Mouse (Mus musculus): ENCODE results near the gene Cdpf1.

The Cdpf1 gene

GRCm38 (mm10) chr15:85811535-85812277 lies at the start of gene Cdpf1:
Gene Cdpf1, minus strand, starts transcription at chr15:85811697.
- peak; percentile 98 to 99 for DNase-seq (ENCODE audit: low spot score in 2 of 2)

GRCm38 (mm10) chr15:85859490-85860031 lies 48.1 kb upstream of the Cdpf1 start, which contains the start of gene Gtse1:
Gene Gtse1, plus strand, starts transcription at chr15:85859745.
- peak; percentile 89 to 92 for DNase-seq (ENCODE audit: low spot score in 2 of 2)

GRCm38 (mm10) chr15:85858980-85859489 lies 47.5 kb upstream of the Cdpf1 start:
- DNase-seq (ENCODE audit: low spot score in 2 of 2) = no peak

GRCm38 (mm10) chr15:85851656-85852392 lies 40.3 kb upstream of the Cdpf1 start:
- no peak for DNase-seq (ENCODE audit: low spot score in 2 of 2)

GRCm38 (mm10) chr15:85845071-85845470 lies 33.6 kb upstream of the Cdpf1 start:
- DNase-seq (ENCODE audit: low spot score in 2 of 2) = no peak

- no peak for DNase-seq (ENCODE audit: low spot score in 2 of 2)
These were observed 30.4 kb upstream of the Cdpf1 start for GRCm38 (mm10) chr15:85841796-85842360.

- no peak for DNase-seq (ENCODE audit: low spot score in 2 of 2)
These were observed 29.5 kb upstream of the Cdpf1 start for GRCm38 (mm10) chr15:85840983-85841382.

GRCm38 (mm10) chr15:85836887-85837286 lies 25.4 kb upstream of the Cdpf1 start:
- peak in 1 of 2 experiments; percentile 42 for DNase-seq (ENCODE audit: low spot score in 2 of 2)

- DNase-seq (ENCODE audit: low spot score in 2 of 2) = no peak
These were observed 23.8 kb upstream of the Cdpf1 start for GRCm38 (mm10) chr15:85835335-85835734.

GRCm38 (mm10) chr15:85832599-85832998 lies 21.1 kb upstream of the Cdpf1 start:
- no peak for DNase-seq (ENCODE audit: low spot score in 2 of 2)

- peak; percentile 78 to 80 for DNase-seq (ENCODE audit: low spot score in 2 of 2)
These were observed 20.6 kb upstream of the Cdpf1 start, which contains the start of gene Ttc38 for GRCm38 (mm10) chr15:85831954-85832590. Gene Ttc38, plus strand, starts transcription at chr15:85832306.

GRCm38 (mm10) chr15:85829470-85829869 lies 18.0 kb upstream of the Cdpf1 start:
- DNase-seq (ENCODE audit: low spot score in 2 of 2) = no peak

- DNase-seq (ENCODE audit: low spot score in 2 of 2) = no peak
These were observed 16.6 kb upstream of the Cdpf1 start for GRCm38 (mm10) chr15:85828071-85828470.

- no peak for DNase-seq (ENCODE audit: low spot score in 2 of 2)
These were observed 15.2 kb upstream of the Cdpf1 start for GRCm38 (mm10) chr15:85826676-85827075.

- no peak for DNase-seq (ENCODE audit: low spot score in 2 of 2)
These were observed 10.5 kb upstream of the Cdpf1 start for GRCm38 (mm10) chr15:85822011-85822359.

GRCm38 (mm10) chr15:85821203-85822010 lies 9.9 kb upstream of the Cdpf1 start, which contains the start of gene Pkdrej:
Gene Pkdrej, minus strand, starts transcription at chr15:85821734.
- DNase-seq (ENCODE audit: low spot score in 2 of 2) = peak in 1 of 2 experiments; percentile 46

- DNase-seq (ENCODE audit: low spot score in 2 of 2) = no peak
These were observed 1.9 kb upstream of the Cdpf1 start for GRCm38 (mm10) chr15:85813428-85813827.

- DNase-seq (ENCODE audit: low spot score in 2 of 2) = peak in 1 of 2 experiments; percentile 37
These were observed 533 bp downstream of the Cdpf1 start for GRCm38 (mm10) chr15:85810806-85811521.

- DNase-seq (ENCODE audit: low spot score in 2 of 2) = no peak
These were observed 1.1 kb downstream of the Cdpf1 start for GRCm38 (mm10) chr15:85810462-85810805.

GRCm38 (mm10) chr15:85809091-85809490 lies 2.4 kb downstream of the Cdpf1 start:
- DNase-seq (ENCODE audit: low spot score in 2 of 2) = no peak
